Mouse (Mus musculus): ENCODE data around the gene Gm3839.

DNA sequence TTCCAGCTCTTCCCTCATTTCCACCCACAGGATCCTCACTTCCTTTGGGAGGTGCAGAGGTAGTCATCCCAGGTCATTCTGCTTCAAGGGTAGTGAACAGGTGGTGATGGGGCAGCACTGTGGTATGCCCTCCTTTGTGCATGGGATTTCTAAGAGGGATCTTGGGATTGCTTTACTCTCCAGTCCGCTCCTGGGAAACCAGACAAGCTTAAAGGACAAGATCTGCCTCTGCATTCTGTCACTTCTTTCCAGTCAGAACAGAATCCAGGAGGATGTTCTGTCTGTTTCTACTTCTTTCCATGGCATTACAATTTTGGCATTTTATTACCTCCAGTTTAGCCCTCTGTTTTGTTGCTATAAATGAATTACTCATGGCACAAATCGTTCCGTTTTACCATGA lies 21.3 kb upstream of the Gm3839 start:
- no peak for TF ChIP-seq CTCF (IDR thresholded peaks at IDR 0.05; ENCODE audit: borderline replicate concordance, insufficient read depth, low read length)
- no peak for TF ChIP-seq POLR2A (IDR thresholded peaks at IDR 0.05; ENCODE audit: low read depth, low read length)
